Mouse (Mus musculus) liver, embryonic 11.5 days (tissue): ENCODE results near the gene Mettl18. TPM values are rescaled to one million over a fixed set of nuclear protein-coding genes. Genes with fewer than 3 reads are reported as not detected.
A peak's percentile ranks its signal among the peaks of the same experiment; 100 is the strongest.

Experiments
- ATAC-seq: fragments of 200-750 bp; cut with Nextera tagmentation; replicated peaks from 2 replicates; pipeline ENCODE4 v1.8.0; 2017; ENCODE audit warnings: moderate number of reproducible peaks, mild to moderate bottlenecking, moderate TSS enrichment, moderate library complexity; ENCODE audit not compliant: low FRiP score
- DNase-seq: peaks from one replicate; pipeline ENCODE4 v3.0.0-alpha.2; 2017; ENCODE audit warnings: low spot score
- H3K27ac ChIP-seq: fragments of 300-500 bp; sonication (generic); 2 replicates; pipeline ENCODE4 v1.5.1; 2014; ENCODE audit warnings: mild to moderate bottlenecking, low read depth, low read length, control low read depth
- H3K27me3 ChIP-seq: fragments of 300-500 bp; sonication (generic); replicated peaks from 2 replicates; pipeline ENCODE4 v1.6.1; 2014; ENCODE audit warnings: low read length, mixed read lengths; ENCODE audit not compliant: control insufficient read depth, insufficient read depth
- H3K36me3 ChIP-seq: fragments of 300-500 bp; sonication (generic); 2 replicates; pipeline ENCODE4 v1.6.1; 2014; ENCODE audit warnings: mild to moderate bottlenecking, low read length, moderate library complexity, mixed read lengths; ENCODE audit not compliant: control insufficient read depth, insufficient read depth
- H3K4me1 ChIP-seq: fragments of 300-500 bp; sonication (generic); replicated peaks from 2 replicates; pipeline ENCODE4 v1.6.1; 2014; ENCODE audit warnings: low read length, mixed read lengths; ENCODE audit not compliant: control insufficient read depth, insufficient read depth
- H3K4me2 ChIP-seq: fragments of 300-500 bp; sonication (generic); 2 replicates; pipeline ENCODE4 v1.6.1; 2014; ENCODE audit warnings: mild to moderate bottlenecking, control low read depth, moderate library complexity
- H3K4me3 ChIP-seq: fragments of 300-500 bp; sonication (generic); 2 replicates; pipeline ENCODE4 v1.5.1; 2014; ENCODE audit warnings: low read depth, low read length, control low read depth
- H3K9ac ChIP-seq: fragments of 300-500 bp; sonication (generic); 2 replicates; pipeline ENCODE4 v1.6.1; 2014; ENCODE audit warnings: low read depth, low read length, control low read depth
- H3K9me3 ChIP-seq: fragments of 300-500 bp; sonication (generic); 2 replicates; pipeline ENCODE4 v1.6.1; 2016; ENCODE audit warnings: low read length, inconsistent platforms, mixed read lengths; ENCODE audit not compliant: control insufficient read depth
- WGBS: fragments of 180-500 bp; shearing (Covaris S2); extraction: QIAGEN DNeasy Blood & Tissue Kit; methylation state at CpG from one replicate; pipeline ENCODE4 v1.1.7; 2014; 5-methylcytosine and 5-hydroxymethylcytosine counted together
- polyA plus RNA-seq: library from polyadenylated mRNA; unstranded; fragments of >200 nt; fragmentation: Nextera tagmentation; extraction: Ambion mirVana; gene quantifications from 2 replicates; pipeline ENCODE4 v1.2.1, GENCODE M21; 2014

Mettl18 gene
- 11.4 and 12.1 TPM in 2 replicates for polyA plus RNA-seq

DNA sequence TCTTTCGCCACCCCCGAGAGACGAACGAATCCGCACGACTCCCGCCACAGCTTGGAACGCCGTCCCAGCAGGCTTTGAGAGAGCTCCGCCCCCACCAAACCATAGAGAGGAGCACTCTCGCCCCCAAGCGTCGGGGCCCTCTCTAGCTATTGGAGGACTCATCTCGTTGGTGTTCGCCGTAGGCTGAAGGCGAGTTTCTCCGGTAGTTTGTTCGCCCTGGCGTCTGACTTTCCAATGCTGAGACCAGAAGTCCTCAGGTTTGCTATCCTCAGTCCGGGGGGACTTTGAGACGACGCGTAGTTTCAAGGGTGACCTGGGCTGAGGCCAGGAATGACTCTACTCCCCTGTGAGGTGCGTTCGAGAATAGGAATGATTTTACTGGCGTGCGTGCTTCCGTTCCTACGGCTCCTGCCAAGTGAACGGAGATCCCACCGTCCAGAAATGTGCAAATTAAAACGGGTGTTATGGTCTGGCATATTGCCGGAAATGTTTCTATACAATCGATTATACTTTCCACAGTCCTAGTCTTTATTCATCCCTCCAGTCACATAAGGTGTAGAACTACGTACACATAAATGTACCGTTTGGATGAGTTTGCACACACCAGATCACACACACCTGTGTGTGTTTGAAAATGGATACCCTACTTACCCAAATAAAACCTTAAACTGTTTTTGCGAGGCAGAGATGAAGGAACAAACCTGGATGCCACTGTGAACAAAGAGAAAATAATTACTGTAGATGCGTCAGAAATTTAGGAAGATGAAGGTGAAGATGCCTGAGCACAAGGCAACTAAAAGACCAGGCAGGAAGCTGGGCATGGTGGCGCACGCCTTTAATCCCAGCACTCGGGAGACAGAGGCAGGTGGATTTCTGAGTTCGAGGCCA, at the start of gene Mettl18, which contains the start of gene BC055324:
Mettl18 (plus strand) TSS at position 169 of the 888 bp plus-strand sequence.
BC055324 (minus strand) TSS at position 76 of the 888 bp plus-strand sequence.
- DNase-seq (peak; percentile 90), ATAC-seq (peak; percentile 97)
- H3K27me3 ChIP-seq, result no peaks in the 10 kb centered on the region
- H3K4me1 ChIP-seq, result peaks cover 10% of the 10 kb centered on the region
- no peaks in the 10 kb centered on the region for H3K36me3 ChIP-seq
- no peaks in the 10 kb centered on the region for H3K9me3 ChIP-seq
- peak within 1 kb of the TSS; percentile 69 for H3K4me3 ChIP-seq
- 3% methylated on average over 43 of the region's 43 CpGs for WGBS
- peak within 1 kb of the TSS; percentile 87 for H3K4me2 ChIP-seq
- peak within 1 kb of the TSS; percentile 57; the same call in 1 of the 2 replicates for H3K27ac ChIP-seq
- H3K9ac ChIP-seq, result peak within 1 kb of the TSS; percentile 73

DNA sequence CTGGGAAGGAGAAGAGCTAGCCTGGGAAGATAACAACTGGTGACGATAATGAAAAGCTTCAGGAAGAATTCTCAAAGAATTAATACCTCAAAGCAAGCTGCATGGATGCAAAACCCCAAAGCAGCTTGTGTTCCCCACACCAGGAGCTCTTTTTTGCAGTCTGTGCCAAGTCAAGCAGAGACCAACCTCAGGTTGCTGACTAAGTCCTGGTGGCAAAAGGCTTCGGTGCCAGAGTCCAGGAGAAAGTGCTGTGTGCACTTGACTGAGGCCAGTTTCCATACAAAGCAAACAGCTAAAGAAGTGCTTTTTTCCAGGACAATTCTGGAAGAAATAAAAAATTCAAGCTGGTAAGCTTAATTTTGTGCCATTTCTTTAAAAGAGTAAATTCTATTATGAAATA, 41.3 kb upstream of the Mettl18 start:
- DNase-seq (no peak), ATAC-seq (no peak)
- H3K4me2 ChIP-seq, result no peak overlapping the region
- no peaks in the 10 kb centered on the region for H3K27me3 ChIP-seq
- no peak overlapping the region for H3K4me3 ChIP-seq
- no peak overlapping the region for H3K27ac ChIP-seq
- no peaks in the 10 kb centered on the region for H3K9me3 ChIP-seq
- peaks cover 39% of the 10 kb centered on the region for H3K36me3 ChIP-seq
- no peak overlapping the region for H3K9ac ChIP-seq
- no peaks in the 10 kb centered on the region for H3K4me1 ChIP-seq
- 88% methylated on average over 2 of the region's 2 CpGs for WGBS

DNA sequence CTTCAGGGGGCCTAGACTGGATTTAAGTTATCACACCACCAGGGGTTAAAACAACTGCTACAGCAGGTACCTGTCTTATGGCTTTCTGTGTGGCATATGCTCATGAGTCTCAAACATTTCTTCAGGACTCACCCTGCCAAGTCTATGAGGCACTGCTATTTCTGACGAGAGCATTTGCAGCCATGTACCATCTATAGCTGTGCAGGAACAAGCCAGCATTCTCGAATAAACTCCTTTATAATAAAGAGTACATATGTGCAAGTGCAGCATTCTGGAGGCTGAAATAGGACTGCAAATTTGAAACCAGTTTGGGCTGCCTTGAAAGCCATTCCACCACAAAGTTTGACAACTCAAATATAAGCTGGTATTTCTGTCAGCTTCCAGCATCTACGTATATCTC, 36.7 kb upstream of the Mettl18 start:
- Histone ChIP-seq H3K27ac (no peak overlapping the region), H3K9ac (no peak overlapping the region), H3K36me3 (peaks cover 19% of the 10 kb centered on the region), H3K9me3 (no peaks in the 10 kb centered on the region), H3K4me3 (no peak overlapping the region), H3K4me2 (no peak overlapping the region), H3K4me1 (no peaks in the 10 kb centered on the region), H3K27me3 (no peaks in the 10 kb centered on the region)
- ATAC-seq, result no peak
- no peak for DNase-seq
- WGBS, result 84% methylated on average over 3 of the region's 3 CpGs

DNA sequence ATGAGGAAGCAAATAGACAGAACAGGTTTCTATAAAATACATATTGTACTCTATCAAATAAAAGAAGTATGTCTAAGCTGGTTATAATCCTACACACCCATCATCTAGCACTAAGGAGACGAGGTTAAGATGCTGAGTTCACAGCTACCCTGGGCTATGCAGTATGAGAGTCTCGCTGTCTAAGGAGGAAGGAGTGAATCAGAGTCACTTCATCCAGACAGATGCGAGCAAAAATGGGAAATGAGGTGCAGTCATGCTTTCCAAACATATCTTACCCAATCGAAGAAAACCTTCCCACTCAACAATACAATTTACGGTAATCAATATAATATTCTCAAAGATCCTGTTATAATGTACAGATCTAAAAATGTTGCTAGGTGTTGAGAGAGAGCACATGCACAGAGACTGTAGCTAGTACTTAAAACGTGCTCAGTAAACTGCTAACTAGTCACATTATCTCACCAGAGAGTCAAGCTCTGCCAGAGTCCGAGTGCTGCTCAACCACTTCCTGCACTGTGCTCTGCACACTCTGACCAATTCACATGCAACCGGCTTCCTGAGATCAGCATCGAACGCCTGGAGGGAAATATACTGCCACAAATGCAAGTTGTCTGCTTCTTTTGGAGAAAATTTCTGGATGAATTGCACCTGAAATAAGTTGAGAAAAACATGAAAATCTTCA, 30.5 kb upstream of the Mettl18 start:
- Histone ChIP-seq H3K36me3 (peaks cover 12% of the 10 kb centered on the region), H3K4me1 (no peaks in the 10 kb centered on the region), H3K9me3 (no peaks in the 10 kb centered on the region), H3K4me2 (no peak overlapping the region), H3K27ac (no peak overlapping the region), H3K9ac (no peak overlapping the region), H3K27me3 (no peaks in the 10 kb centered on the region), H3K4me3 (no peak overlapping the region)
- ATAC-seq, result no peak
- WGBS, result 62% methylated on average over 10 of the region's 10 CpGs
- no peak for DNase-seq

DNA sequence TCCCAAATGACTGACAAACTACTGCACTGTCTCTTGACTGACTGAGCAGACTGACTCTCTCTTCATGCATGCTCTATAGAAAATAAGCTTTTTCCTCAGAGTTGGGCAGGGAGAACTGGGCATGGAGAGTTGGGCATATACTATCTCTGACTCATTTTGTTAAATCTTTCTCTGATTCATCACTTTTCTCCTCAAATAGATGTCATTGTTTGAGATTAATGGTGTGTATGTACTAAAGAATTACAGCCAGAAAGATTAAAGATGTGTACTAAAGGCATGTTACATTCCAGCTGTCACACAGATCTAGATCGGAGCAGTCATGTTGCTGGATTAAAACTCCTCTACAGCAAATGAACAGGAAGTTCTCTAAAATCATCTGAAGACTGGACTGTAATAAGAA, 20.2 kb upstream of the Mettl18 start:
- H3K27me3 ChIP-seq, result no peaks in the 10 kb centered on the region
- ATAC-seq (no peak), DNase-seq (no peak)
- no peaks in the 10 kb centered on the region for H3K4me1 ChIP-seq
- H3K27ac ChIP-seq, result no peak overlapping the region
- H3K36me3 ChIP-seq, result 0 out of 2 replicates have a peak, but pooled peaks cover 2% of the 10 kb centered on the region
- H3K4me3 ChIP-seq, result no peak overlapping the region
- no peaks in the 10 kb centered on the region for H3K9me3 ChIP-seq
- H3K4me2 ChIP-seq, result no peak overlapping the region
- no peak overlapping the region for H3K9ac ChIP-seq
- WGBS, result 86% methylated on average over 1 of the region's 1 CpGs

DNA sequence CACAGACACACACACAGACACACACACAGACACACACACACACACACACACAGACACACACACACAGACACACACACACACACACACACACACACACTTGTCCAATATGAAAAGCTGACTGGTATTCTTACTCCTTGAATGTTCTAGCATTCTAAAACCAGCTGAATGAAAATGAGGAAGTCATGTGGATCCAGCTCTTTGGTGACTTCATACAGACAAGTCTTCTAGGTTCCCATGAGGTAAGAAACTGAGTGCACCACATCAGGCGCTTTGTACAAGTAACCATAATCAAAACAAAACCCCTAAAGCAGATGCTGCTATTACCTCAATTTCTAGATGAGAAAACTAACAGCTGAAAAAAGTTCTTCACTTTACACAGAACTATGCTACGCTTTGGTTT, 19.6 kb upstream of the Mettl18 start:
- Histone ChIP-seq H3K4me3 (no peak overlapping the region), H3K9me3 (no peaks in the 10 kb centered on the region), H3K9ac (no peak overlapping the region), H3K27ac (no peak overlapping the region), H3K27me3 (no peaks in the 10 kb centered on the region), H3K4me2 (no peak overlapping the region), H3K36me3 (peaks cover 3% of the 10 kb centered on the region; the same call in 1 of the 2 replicates), H3K4me1 (no peaks in the 10 kb centered on the region)
- DNase-seq (no peak), ATAC-seq (no peak)
- 93% methylated on average over 2 of the region's 2 CpGs for WGBS

DNA sequence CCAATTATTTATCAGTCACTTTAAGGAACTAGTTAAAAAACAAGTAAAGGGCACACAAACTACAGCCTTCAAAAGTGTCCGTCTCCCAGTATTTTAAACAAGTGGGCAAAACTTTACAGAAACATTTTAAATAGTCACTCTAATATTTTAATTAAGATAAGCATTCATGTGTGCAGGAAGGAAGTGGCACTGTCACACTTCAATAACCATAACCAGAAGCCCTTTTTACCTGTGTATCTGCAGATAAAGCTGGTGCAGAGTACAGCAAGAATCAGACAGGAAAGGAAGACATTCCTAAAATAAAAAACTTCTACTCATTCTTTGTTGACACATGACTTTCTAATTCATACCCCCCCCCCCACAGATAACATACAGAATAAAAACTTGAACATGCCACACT, 18.2 kb upstream of the Mettl18 start:
- H3K4me1 ChIP-seq, result no peaks in the 10 kb centered on the region
- no peak for ATAC-seq
- no peak overlapping the region for H3K4me2 ChIP-seq
- H3K4me3 ChIP-seq, result no peak overlapping the region
- peaks cover 8% of the 10 kb centered on the region; the same call in 1 of the 2 replicates for H3K36me3 ChIP-seq
- WGBS, result 84% methylated on average over 1 of the region's 1 CpGs
- H3K27ac ChIP-seq, result no peak overlapping the region
- H3K9ac ChIP-seq, result no peak overlapping the region
- no peak for DNase-seq
- H3K27me3 ChIP-seq, result no peaks in the 10 kb centered on the region
- H3K9me3 ChIP-seq, result no peaks in the 10 kb centered on the region

DNA sequence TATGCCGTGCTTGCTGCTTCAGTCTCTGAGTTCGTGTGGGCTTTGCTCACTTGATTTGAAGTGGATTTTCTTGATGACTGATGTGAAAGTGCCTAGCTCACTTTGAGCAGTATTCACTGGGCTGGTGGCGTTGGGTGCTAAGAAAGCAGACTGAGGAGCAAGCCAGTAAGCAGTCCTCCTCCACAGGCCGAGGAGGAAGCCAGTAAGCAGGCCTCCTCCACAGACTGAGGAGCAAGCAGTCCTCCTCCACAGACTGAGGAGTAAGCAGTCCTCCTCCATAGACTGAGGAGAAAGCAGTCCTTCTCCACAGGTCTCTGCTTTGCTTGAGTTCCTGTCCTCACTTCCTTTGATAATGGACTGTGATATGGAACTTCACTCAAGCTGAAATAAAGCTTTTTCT, 2.3 kb upstream of the Mettl18 start:
- no peak for ATAC-seq

More for the DNA sequence above, 2.3 kb upstream of the Mettl18 start:
- H3K4me3 ChIP-seq, result no peak overlapping the region
- H3K9ac ChIP-seq, result no peak overlapping the region
- no peak for DNase-seq
- H3K9me3 ChIP-seq, result no peaks in the 10 kb centered on the region
- no peak overlapping the region for H3K27ac ChIP-seq
- no peaks in the 10 kb centered on the region; the same call in 1 of the 2 replicates for H3K36me3 ChIP-seq
- WGBS, result 81% methylated on average over 4 of the region's 4 CpGs
- no peaks in the 10 kb centered on the region for H3K27me3 ChIP-seq
- H3K4me2 ChIP-seq, result no peak overlapping the region
- H3K4me1 ChIP-seq, result peaks cover 10% of the 10 kb centered on the region
